Mouse (Mus musculus): ENCODE measurements around the gene Twnk.

DNA sequence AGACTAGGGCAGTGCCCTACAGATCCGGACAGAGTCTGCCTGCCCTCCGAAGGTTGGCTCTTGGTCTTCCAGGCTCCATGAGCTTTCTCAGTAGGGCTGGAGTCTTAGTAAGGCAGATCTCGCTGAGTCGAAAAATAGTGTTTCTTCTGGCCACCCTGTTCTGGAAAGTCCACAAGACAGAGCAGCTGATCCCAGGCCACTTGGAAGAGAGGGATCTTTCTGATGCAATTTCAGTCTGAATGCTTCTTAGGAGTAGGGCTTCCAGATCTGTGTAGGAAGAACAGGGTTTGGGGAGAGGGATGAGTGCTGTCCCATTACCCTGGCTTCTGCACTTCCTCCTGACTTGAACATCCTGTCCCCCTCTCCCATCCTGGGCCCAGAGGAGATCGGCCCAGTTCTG lies 40.2 kb downstream of the Twnk start, which contains the start of gene Pdzd7:
- TF ChIP-seq TAL1 (IDR thresholded peaks at IDR 0.05; ENCODE audit: low read length) (no peak), GATA1 (IDR thresholded peaks at IDR 0.05; ENCODE audit: low read length) (no peak)

All from erythroblast, embryonic 14.5 days (primary cell).